12 mouse cellular contexts compared by ENCODE assay signal in the genomic region with DNA sequence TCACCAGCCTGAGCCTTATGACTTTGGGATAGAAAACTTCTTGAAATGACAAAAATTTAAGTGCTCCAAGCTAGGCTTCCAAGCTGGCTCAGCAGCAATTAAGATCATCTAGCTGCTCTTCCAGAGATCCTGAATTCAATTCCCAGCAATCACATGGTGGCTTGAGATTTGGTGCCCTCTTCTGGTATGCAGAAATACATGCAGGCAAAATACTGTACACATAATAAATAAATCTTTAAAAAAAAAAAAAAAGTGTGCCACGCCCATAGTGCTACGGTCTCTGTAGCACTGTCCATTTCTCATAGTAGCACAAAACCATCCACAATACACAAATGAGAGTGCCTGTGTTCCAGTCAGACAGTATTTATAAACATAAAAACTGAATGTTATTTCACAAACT. TPM values are rescaled to one million over a fixed set of nuclear protein-coding genes. Genes with fewer than 3 reads are reported as not detected.
DNase-seq lines count a peak whose midpoint lies in the region; ATAC-seq and TF ChIP-seq lines count a peak whose summit lies in the region.
"Had no signal": no experiment of that assay in that cellular context is flagged by ENCODE, and none has a peak within 500 bp of the region (broad histone marks: within the 10 kb centered on the region; RNA-seq: fewer than 3 reads in every experiment).

No protein-coding gene starts in this region.

- peak; percentile 58 for TF ChIP-seq RAD21 in MEL (IDR thresholded peaks at IDR 0.05; ENCODE audit: low read depth, low read length)

- DNase-seq in adrenal gland, postnatal 14 days, result peak; percentile 41
- no peak for DNase-seq in adrenal gland, adult 18-20 months (ENCODE audit: low spot score in 2 of 2)
- peak; percentile 25 for DNase-seq in kidney, postnatal 14 days
- peak; percentile 49 for DNase-seq in MEL (ENCODE audit: low read depth, low spot score)
- DNase-seq in lung, postnatal 25 days (ENCODE audit: low spot score), result peak; percentile 26
- DNase-seq in urinary bladder, postnatal 4 days (ENCODE audit: low spot score in 2 of 2), result no peak
- no peak for DNase-seq in neural tube, embryonic 10.5 days (ENCODE audit: extremely low spot score, low spot score)

- H3K79me2 ChIP-seq in MEL (ENCODE audit: control insufficient read depth, insufficient read depth, low read length, poor library complexity), result no peaks in the 10 kb centered on the region

- H3K9me3 ChIP-seq in kidney, embryonic 15.5 days (replicated peaks), result no peaks in the 10 kb centered on the region
- no peaks in the 10 kb centered on the region for H3K9me3 ChIP-seq in MEL (replicated peaks; ENCODE audit: insufficient read depth, low read length)
- H3K9me3 ChIP-seq: G1E; heart, embryonic 15.5 days; neural tube, embryonic 15.5 days; stomach, embryonic 15.5 days had no signal

- H3K4me3 ChIP-seq in kidney, embryonic 15.5 days (replicated peaks), result no peak overlapping the region
- no peak overlapping the region for H3K4me3 ChIP-seq in MEL (ENCODE audit: control insufficient read depth in 1 of 2, insufficient read depth in 1 of 2, low read depth in 2 of 2, low read length in 2 of 2)
- H3K4me3 ChIP-seq: heart, embryonic 15.5 days; neural tube, embryonic 15.5 days; stomach, embryonic 15.5 days had no signal

- TF ChIP-seq POLR2A in MEL (IDR thresholded peaks at IDR 0.05; ENCODE audit: control insufficient read depth in 1 of 2, insufficient read depth in 1 of 2, low read depth in 1 of 2, low read length in 2 of 2, poor library complexity in 1 of 2), result no peak

- H3K27me3 ChIP-seq in kidney, embryonic 15.5 days, result no peaks in the 10 kb centered on the region
- H3K27me3 ChIP-seq in MEL (ENCODE audit: control insufficient read depth in 1 of 2, insufficient read depth in 2 of 2, low read length in 2 of 2), result no peaks in the 10 kb centered on the region
- H3K27me3 ChIP-seq: heart, embryonic 15.5 days; neural tube, embryonic 15.5 days; stomach, embryonic 15.5 days had no signal

- no peak overlapping the region for H3K4me2 ChIP-seq in kidney, embryonic 15.5 days
- H3K4me2 ChIP-seq: heart, embryonic 15.5 days; neural tube, embryonic 15.5 days; stomach, embryonic 15.5 days had no signal

- 74% methylated on average over 2 of the region's 2 CpGs for WGBS in kidney, embryonic 15.5 days

- ATAC-seq in kidney, embryonic 15.5 days (replicated peaks; ENCODE audit: low FRiP score), result no peak

- no peak overlapping the region for H3K27ac ChIP-seq in kidney, embryonic 15.5 days
- no peak overlapping the region for H3K27ac ChIP-seq in MEL (ENCODE audit: control insufficient read depth, low read depth, low read length)
- H3K27ac ChIP-seq: heart, embryonic 15.5 days; neural tube, embryonic 15.5 days; stomach, embryonic 15.5 days had no signal

- H3K4me1 ChIP-seq in kidney, embryonic 15.5 days, result no peaks in the 10 kb centered on the region
- H3K4me1 ChIP-seq in MEL (ENCODE audit: control insufficient read depth in 1 of 2, insufficient read depth in 2 of 2, low read length in 2 of 2), result no peaks in the 10 kb centered on the region
- H3K4me1 ChIP-seq: heart, embryonic 15.5 days; neural tube, embryonic 15.5 days; stomach, embryonic 15.5 days had no signal

- TF ChIP-seq EP300 in MEL (IDR thresholded peaks at IDR 0.05; ENCODE audit: low read depth in 1 of 2, low read length in 2 of 2), result no peak

- no peak overlapping the region for H3K9ac ChIP-seq in kidney, embryonic 15.5 days
- H3K9ac ChIP-seq in MEL (ENCODE audit: control insufficient read depth, low read depth, low read length, poor library complexity, severe bottlenecking), result no peak overlapping the region
- H3K9ac ChIP-seq: heart, embryonic 15.5 days; neural tube, embryonic 15.5 days; stomach, embryonic 15.5 days had no signal

- peak; percentile 20 to 64 (median 60); a peak in 5 of 6 replicates for TF ChIP-seq CTCF in MEL (IDR thresholded peaks at IDR 0.05 in 2 of 3, conservative IDR thresholded peaks at IDR 0.05 in 1 of 3; ENCODE audit: control insufficient read depth in 1 of 3, insufficient read depth in 1 of 3, low read depth in 2 of 3, low read length in 3 of 3, poor library complexity in 1 of 3, severe bottlenecking in 1 of 3)

- H3K36me3 ChIP-seq in kidney, embryonic 15.5 days, result peaks cover 17% of the 10 kb centered on the region
- no peaks in the 10 kb centered on the region; a peak in 1 of 4 replicates for H3K36me3 ChIP-seq in MEL (ENCODE audit: control insufficient read depth in 1 of 2, insufficient read depth in 2 of 2, low read length in 2 of 2)
- H3K36me3 ChIP-seq: stomach, embryonic 15.5 days had no signal

TF ChIP-seq in MEL, 35 proteins besides CTCF, POLR2A, EP300 and RAD21 (continues in another document):
- no peak for TF ChIP-seq POLR2AphosphoS2 (IDR thresholded peaks at IDR 0.05; ENCODE audit: low read length)
- no peak for TF ChIP-seq TAL1 (IDR thresholded peaks at IDR 0.05; ENCODE audit: low read length)
- TF ChIP-seq MAZ (IDR thresholded peaks at IDR 0.05; ENCODE audit: low read depth, low read length), result no peak
- no peak for TF ChIP-seq MEF2A (IDR thresholded peaks at IDR 0.05; ENCODE audit: extremely low read depth, insufficient replicate concordance, low read depth, low read length, poor library complexity, severe bottlenecking)
- no peak for TF ChIP-seq UBTF (IDR thresholded peaks at IDR 0.05; ENCODE audit: borderline replicate concordance, insufficient read depth, low read depth, low read length)
- peak; percentile 35; the same call in 1 of the 2 replicates for TF ChIP-seq ZC3H11A (IDR thresholded peaks at IDR 0.05; ENCODE audit: low read depth, low read length)
- TF ChIP-seq ZKSCAN1 (IDR thresholded peaks at IDR 0.05; ENCODE audit: low read depth, low read length), result no peak
- no peak for TF ChIP-seq MXI1 (IDR thresholded peaks at IDR 0.05; ENCODE audit: low read depth, low read length)
- peak; percentile 49; the same call in 1 of the 2 replicates for TF ChIP-seq USF1 (IDR thresholded peaks at IDR 0.05; ENCODE audit: low read depth, low read length)
- no peak for TF ChIP-seq TCF12 (IDR thresholded peaks at IDR 0.05; ENCODE audit: low read depth, low read length)
- TF ChIP-seq MAFK (IDR thresholded peaks at IDR 0.05; ENCODE audit: borderline replicate concordance, low read depth, low read length), result no peak
- TF ChIP-seq CHD2 (IDR thresholded peaks at IDR 0.05; ENCODE audit: low read length), result no peak
- TF ChIP-seq CHD1 (IDR thresholded peaks at IDR 0.05; ENCODE audit: low read depth, low read length), result no peak
- TF ChIP-seq TBP (IDR thresholded peaks at IDR 0.05; ENCODE audit: low read depth, low read length), result no peak
- no peak for TF ChIP-seq USF2 (IDR thresholded peaks at IDR 0.05; ENCODE audit: borderline replicate concordance in 1 of 2, insufficient read depth in 1 of 2, low read depth in 1 of 2, low read length in 2 of 2)
- TF ChIP-seq SIN3A (IDR thresholded peaks at IDR 0.05; ENCODE audit: low read length), result no peak
- TF ChIP-seq RCOR1 (IDR thresholded peaks at IDR 0.05; ENCODE audit: low read depth, low read length), result no peak
- TF ChIP-seq ZMIZ1 (IDR thresholded peaks at IDR 0.05; ENCODE audit: low read depth, low read length), result no peak
- TF ChIP-seq GABPA (IDR thresholded peaks at IDR 0.05; ENCODE audit: low read depth, low read length), result no peak
- TF ChIP-seq JUND (IDR thresholded peaks at IDR 0.05; ENCODE audit: low read depth, low read length), result no peak
- no peak for TF ChIP-seq HCFC1 (IDR thresholded peaks at IDR 0.05; ENCODE audit: low read depth, low read length)
- TF ChIP-seq NRF1 (IDR thresholded peaks at IDR 0.05; ENCODE audit: insufficient read depth, low read depth, low read length, poor library complexity, severe bottlenecking), result no peak
- peak; percentile 96 for TF ChIP-seq ZNF384 (IDR thresholded peaks at IDR 0.05; ENCODE audit: low read depth, low read length)
- no peak for TF ChIP-seq MAX (IDR thresholded peaks at IDR 0.05; ENCODE audit: low read length)
- no peak for TF ChIP-seq POLR2AphosphoS5 (IDR thresholded peaks at IDR 0.05; ENCODE audit: borderline replicate concordance, low read depth, low read length)
- peak; percentile 50 for TF ChIP-seq SMC3 (IDR thresholded peaks at IDR 0.05; ENCODE audit: low read depth, low read length)
- TF ChIP-seq GATA1 (IDR thresholded peaks at IDR 0.05; ENCODE audit: low read depth, low read length), result no peak
- no peak for TF ChIP-seq ETS1 (IDR thresholded peaks at IDR 0.05; ENCODE audit: low read depth, low read length)

RNA-seq across cellular contexts. Expression of a gene that starts 19.2 kb away (rescaled TPM):
- total RNA-seq in adrenal gland, postnatal 14 days (2021), result 39.1 and 39.9 TPM in 2 replicates
- total RNA-seq in adrenal gland, adult 18-20 months (2021), result 10 to 100 TPM; 38.3 to 39.2 TPM
- polyA plus RNA-seq in kidney, embryonic 15.5 days (2015; fragmentation: Nextera tagmentation; extraction: Ambion mirVana), result 68.9 and 72.6 TPM in 2 replicates
- 14.9 and 16.2 TPM in 2 replicates for total RNA-seq in MEL (2012; rRNA removed)
- 100 to 1,000 TPM in 1 of 2 experiments, 10 to 100 TPM in 1; 34.6 to 146 TPM for polyA plus RNA-seq in MEL (2012; ENCODE audit: insufficient read depth in 1 of 2, insufficient read length in 2 of 2, low read depth in 1 of 2, low replicate concordance in 2 of 2, missing spikeins in 1 of 2)

RNA-seq across cellular contexts. Expression of a gene that starts 26.5 kb away (rescaled TPM):
- total RNA-seq in adrenal gland, postnatal 14 days (2021), result 71.7 and 73.6 TPM in 2 replicates
- total RNA-seq in adrenal gland, adult 18-20 months (2021), result 100 to 1,000 TPM in 1 of 2 experiments, 10 to 100 TPM in 1; 95.5 to 105 TPM
- polyA plus RNA-seq in kidney, embryonic 15.5 days (2015; fragmentation: Nextera tagmentation; extraction: Ambion mirVana), result 30.9 and 39.7 TPM in 2 replicates
- total RNA-seq in MEL (2012; rRNA removed), result 25.0 and 30.9 TPM in 2 replicates
- 100 to 1,000 TPM in 1 of 2 experiments, 10 to 100 TPM in 1; 73.1 to 286 TPM for polyA plus RNA-seq in MEL (2012; ENCODE audit: insufficient read depth in 1 of 2, insufficient read length in 2 of 2, low read depth in 1 of 2, low replicate concordance in 2 of 2, missing spikeins in 1 of 2)

RNA-seq across cellular contexts. Expression of a gene that starts 26.8 kb away (rescaled TPM):
- 22.9 TPM in 2 replicates for total RNA-seq in adrenal gland, postnatal 14 days (2021)
- 10 to 100 TPM; 27.7 to 29.3 TPM for total RNA-seq in adrenal gland, adult 18-20 months (2021)
- 14.2 and 15.2 TPM in 2 replicates for polyA plus RNA-seq in kidney, embryonic 15.5 days (2015; fragmentation: Nextera tagmentation; extraction: Ambion mirVana)
- total RNA-seq in MEL (2012; rRNA removed), result 9.4 and 11.6 TPM in 2 replicates
- polyA plus RNA-seq in MEL (2012; ENCODE audit: insufficient read depth in 1 of 2, insufficient read length in 2 of 2, low read depth in 1 of 2, low replicate concordance in 2 of 2, missing spikeins in 1 of 2), result 10 to 100 TPM in 1 of 2 experiments, not detected in 1; 11.8 TPM

RNA-seq across cellular contexts. Expression of a gene that starts 56.8 kb away (rescaled TPM):
- 5.1 and 5.4 TPM in 2 replicates for total RNA-seq in adrenal gland, postnatal 14 days (2021)
- 10 to 100 TPM in 1 of 2 experiments, 1 to 10 TPM in 1; 7.3 to 11.7 TPM for total RNA-seq in adrenal gland, adult 18-20 months (2021)
- 1.8 and 2.1 TPM in 2 replicates for polyA plus RNA-seq in kidney, embryonic 15.5 days (2015; fragmentation: Nextera tagmentation; extraction: Ambion mirVana)
- 0.23 and 0.29 TPM in 2 replicates for total RNA-seq in MEL (2012; rRNA removed)
- under 1 TPM in 1 of 2 experiments, not detected in 1; 0.52 TPM for polyA plus RNA-seq in MEL (2012; ENCODE audit: insufficient read depth in 1 of 2, insufficient read length in 2 of 2, low read depth in 1 of 2, low replicate concordance in 2 of 2, missing spikeins in 1 of 2)
- polyA plus RNA-seq: G1E had no signal

Comparison
In these comparisons a context has a peak if more than half of its experiments do, and no peak if none do; other contexts are left out.
1. DNase-seq: peak in adrenal gland, postnatal 14 days (single experiment), kidney, postnatal 14 days (single experiment), MEL (single experiment) and lung, postnatal 25 days (single experiment); none in adrenal gland, adult 18-20 months (0 of 2), urinary bladder, postnatal 4 days (0 of 2) and neural tube, embryonic 10.5 days (single experiment).